Mouse (Mus musculus): ENCODE data around the gene Fbxo36. TPM values are rescaled to one million over a fixed set of nuclear protein-coding genes. Genes with fewer than 3 reads are reported as not detected.

The Fbxo36 gene
- polyA plus RNA-seq, 1 experiment from 2014 or later = 8.3 TPM

GRCm38 (mm10) chr1:84904467-84904866 is 64.8 kb downstream of the Fbxo36 start:
- WGBS = 38% methylated on average over 2 of the region's 2 CpGs

DNA sequence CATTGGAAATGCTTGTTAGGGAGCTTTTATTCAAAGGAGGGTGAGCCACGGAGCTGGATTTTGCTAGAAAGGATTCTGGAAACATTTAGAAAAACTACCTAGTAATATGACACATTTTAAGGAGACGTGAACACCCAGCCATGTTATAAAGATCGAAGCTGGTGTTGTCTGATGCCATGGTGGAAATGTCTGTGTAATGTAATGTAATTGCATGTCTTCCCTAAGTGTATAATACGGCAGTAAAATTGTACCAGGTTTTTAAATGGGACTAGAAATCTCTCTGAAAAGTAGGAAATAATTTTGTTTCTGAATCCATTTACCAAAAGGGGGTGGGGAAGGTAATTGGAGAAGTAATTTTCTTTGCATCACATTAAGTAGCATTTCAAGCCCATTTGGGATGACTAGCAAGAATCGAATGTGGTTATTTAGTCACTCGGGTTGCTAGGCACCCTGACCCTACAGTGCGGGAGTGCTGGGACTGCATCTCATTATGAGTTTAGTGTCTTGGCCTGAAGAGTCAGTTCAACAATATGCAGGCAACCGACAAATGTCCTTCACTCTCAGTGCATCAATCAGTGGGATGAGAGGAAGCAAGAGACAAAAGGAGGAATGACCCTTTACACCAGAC is 70.7 kb downstream of the Fbxo36 start:
- Histone ChIP-seq H3K9ac (no peak overlapping the region), H3K4me3 (no peak overlapping the region), H3K36me3 (no peaks in the 10 kb centered on the region), H3K4me1 (no peaks in the 10 kb centered on the region), H3K9me3 (no peaks in the 10 kb centered on the region), H3K27me3 (no peaks in the 10 kb centered on the region), H3K4me2 (replicated peaks) (no peak overlapping the region), H3K27ac (no peak overlapping the region)
- ATAC-seq (ENCODE audit: low FRiP score, low read depth) = no peak
- WGBS = 69% methylated on average over 8 of the region's 8 CpGs

More at GRCm38 (mm10) chr1:84904467-84904866, 64.8 kb downstream of the Fbxo36 start:
- Histone ChIP-seq H3K27ac (no peak overlapping the region), H3K27me3 (no peaks in the 10 kb centered on the region), H3K4me2 (replicated peaks) (no peak overlapping the region), H3K4me3 (no peak overlapping the region), H3K9me3 (no peaks in the 10 kb centered on the region), H3K9ac (no peak overlapping the region), H3K4me1 (no peaks in the 10 kb centered on the region), H3K36me3 (no peaks in the 10 kb centered on the region)
- ATAC-seq (ENCODE audit: low FRiP score, low read depth) = no peak

DNA sequence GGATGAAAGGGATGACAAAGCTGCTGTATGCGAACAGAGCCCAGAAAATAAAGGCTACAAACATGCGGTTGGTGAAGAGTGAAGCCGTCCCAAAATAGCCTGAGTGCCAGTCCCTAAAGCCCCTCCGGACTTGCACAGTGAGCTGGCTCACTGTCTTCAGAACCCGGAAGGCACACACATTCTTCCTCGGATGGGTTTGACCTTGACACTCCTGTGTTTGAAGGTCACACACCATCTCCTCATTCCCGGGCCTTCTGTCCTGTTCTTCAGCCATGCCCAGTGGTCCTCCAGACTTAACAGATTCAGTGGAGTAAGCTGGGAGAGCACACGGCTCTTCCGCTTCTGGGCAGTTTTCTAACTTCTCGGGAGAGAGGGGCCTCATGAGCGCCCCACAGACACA is 72.9 kb downstream of the Fbxo36 start:
- WGBS = 91% methylated on average over 11 of the region's 11 CpGs
- H3K4me2 ChIP-seq (replicated peaks) = no peak overlapping the region
- ATAC-seq (ENCODE audit: low FRiP score, low read depth) = no peak
- no peak overlapping the region for H3K9ac ChIP-seq
- no peaks in the 10 kb centered on the region for H3K36me3 ChIP-seq
- no peaks in the 10 kb centered on the region for H3K9me3 ChIP-seq
- no peaks in the 10 kb centered on the region for H3K27me3 ChIP-seq
- H3K4me1 ChIP-seq = no peaks in the 10 kb centered on the region
- H3K27ac ChIP-seq = no peak overlapping the region
- H3K4me3 ChIP-seq = no peak overlapping the region

DNA sequence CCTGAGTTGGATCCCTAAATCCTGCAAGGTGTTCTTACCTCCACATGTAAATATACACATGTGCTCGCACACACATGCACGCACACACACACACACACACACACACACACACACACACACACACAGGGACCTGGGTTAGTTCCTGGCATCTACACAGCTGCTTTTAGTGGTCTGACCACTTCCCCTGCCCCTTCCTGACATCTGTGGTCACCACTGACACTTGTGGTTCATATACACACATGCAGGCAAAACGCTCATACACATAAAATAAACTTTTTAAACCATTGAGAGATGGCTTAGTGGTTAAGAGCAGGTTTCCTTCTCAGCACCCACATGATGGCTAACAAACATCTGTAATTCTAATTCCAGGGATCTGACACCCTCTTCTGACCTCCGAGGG is 75.4 kb downstream of the Fbxo36 start:
- no peaks in the 10 kb centered on the region for H3K36me3 ChIP-seq
- 82% methylated on average over 4 of the region's 4 CpGs for WGBS
- H3K27me3 ChIP-seq = no peaks in the 10 kb centered on the region
- H3K4me1 ChIP-seq = no peaks in the 10 kb centered on the region
- H3K4me2 ChIP-seq (replicated peaks) = no peak overlapping the region
- no peak overlapping the region for H3K4me3 ChIP-seq
- no peak overlapping the region for H3K27ac ChIP-seq
- no peak overlapping the region for H3K9ac ChIP-seq
- H3K9me3 ChIP-seq = no peaks in the 10 kb centered on the region
- ATAC-seq (ENCODE audit: low FRiP score, low read depth) = no peak

DNA sequence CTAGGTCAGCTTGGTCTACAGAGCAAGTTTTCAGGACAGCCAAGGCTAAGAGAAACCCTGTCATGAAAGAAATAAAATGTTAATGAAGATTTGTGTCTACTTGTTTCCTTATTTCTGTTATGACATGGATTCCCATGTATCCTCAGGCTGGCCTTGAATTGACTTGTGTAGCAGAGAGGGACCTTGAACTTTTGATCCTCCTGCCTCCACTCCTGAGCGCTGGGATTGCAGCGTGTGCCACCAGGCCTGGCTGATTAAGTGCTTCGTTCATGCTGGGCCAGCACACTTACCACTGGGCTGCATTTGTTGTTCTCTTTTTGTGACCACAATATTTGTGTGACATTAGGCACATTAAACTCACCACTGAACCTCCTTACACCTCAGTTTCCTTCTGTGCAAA is 79.2 kb downstream of the Fbxo36 start:
- H3K27ac ChIP-seq = no peak overlapping the region
- H3K4me2 ChIP-seq (replicated peaks) = no peak overlapping the region
- H3K4me3 ChIP-seq = no peak overlapping the region
- no peaks in the 10 kb centered on the region for H3K27me3 ChIP-seq
- H3K9me3 ChIP-seq = no peaks in the 10 kb centered on the region
- WGBS = 89% methylated on average over 3 of the region's 3 CpGs
- ATAC-seq (ENCODE audit: low FRiP score, low read depth) = no peak
- no peak overlapping the region for H3K9ac ChIP-seq
- no peaks in the 10 kb centered on the region for H3K4me1 ChIP-seq
- H3K36me3 ChIP-seq = no peaks in the 10 kb centered on the region

GRCm38 (mm10) chr1:84923432-84923831 is 83.8 kb downstream of the Fbxo36 start:
- no peak overlapping the region for H3K27ac ChIP-seq
- 80% methylated on average over 2 of the region's 2 CpGs for WGBS
- no peak overlapping the region for H3K4me2 ChIP-seq (replicated peaks)
- H3K4me3 ChIP-seq = no peak overlapping the region
- H3K9ac ChIP-seq = no peak overlapping the region
- no peaks in the 10 kb centered on the region for H3K9me3 ChIP-seq
- ATAC-seq (ENCODE audit: low FRiP score, low read depth) = no peak
- H3K27me3 ChIP-seq = no peaks in the 10 kb centered on the region
- H3K4me1 ChIP-seq = no peaks in the 10 kb centered on the region
- no peaks in the 10 kb centered on the region for H3K36me3 ChIP-seq

- Histone ChIP-seq H3K27me3 (no peaks in the 10 kb centered on the region), H3K36me3 (no peaks in the 10 kb centered on the region), H3K9me3 (no peaks in the 10 kb centered on the region), H3K4me1 (no peaks in the 10 kb centered on the region), H3K4me2 (replicated peaks) (no peak overlapping the region), H3K4me3 (no peak overlapping the region), H3K27ac (no peak overlapping the region), H3K9ac (no peak overlapping the region)
- 75% methylated on average over 6 of the region's 6 CpGs for WGBS
- ATAC-seq (ENCODE audit: low FRiP score, low read depth) = no peak
Measured at GRCm38 (mm10) chr1:84924134-84924533, 84.5 kb downstream of the Fbxo36 start.

DNA sequence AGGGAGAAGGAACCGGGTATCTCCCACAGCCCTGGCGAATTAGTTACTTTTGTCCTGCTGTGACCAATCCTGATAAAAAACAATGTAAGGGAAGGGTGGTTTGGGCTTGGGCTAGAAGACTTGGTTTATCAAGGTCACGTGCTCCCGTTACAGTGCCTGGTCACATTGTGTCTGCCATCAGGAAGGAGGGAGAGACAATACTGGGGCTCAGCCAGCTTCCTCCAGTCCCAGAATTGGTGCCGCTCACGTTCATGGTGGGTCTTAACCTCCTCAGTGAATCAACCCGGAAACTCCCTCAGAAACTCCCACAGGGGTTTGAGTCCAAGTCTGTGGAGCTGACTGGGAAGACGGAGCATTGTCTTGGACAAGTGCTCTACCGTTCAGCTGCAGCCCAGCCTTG is 86.0 kb downstream of the Fbxo36 start:
- Histone ChIP-seq H3K27me3 (no peaks in the 10 kb centered on the region), H3K9ac (no peak overlapping the region), H3K4me3 (no peak overlapping the region), H3K4me2 (replicated peaks) (no peak overlapping the region), H3K9me3 (no peaks in the 10 kb centered on the region), H3K36me3 (no peaks in the 10 kb centered on the region), H3K4me1 (no peaks in the 10 kb centered on the region), H3K27ac (no peak overlapping the region)
- WGBS = 85% methylated on average over 9 of the region's 9 CpGs
- ATAC-seq (ENCODE audit: low FRiP score, low read depth) = no peak

DNA sequence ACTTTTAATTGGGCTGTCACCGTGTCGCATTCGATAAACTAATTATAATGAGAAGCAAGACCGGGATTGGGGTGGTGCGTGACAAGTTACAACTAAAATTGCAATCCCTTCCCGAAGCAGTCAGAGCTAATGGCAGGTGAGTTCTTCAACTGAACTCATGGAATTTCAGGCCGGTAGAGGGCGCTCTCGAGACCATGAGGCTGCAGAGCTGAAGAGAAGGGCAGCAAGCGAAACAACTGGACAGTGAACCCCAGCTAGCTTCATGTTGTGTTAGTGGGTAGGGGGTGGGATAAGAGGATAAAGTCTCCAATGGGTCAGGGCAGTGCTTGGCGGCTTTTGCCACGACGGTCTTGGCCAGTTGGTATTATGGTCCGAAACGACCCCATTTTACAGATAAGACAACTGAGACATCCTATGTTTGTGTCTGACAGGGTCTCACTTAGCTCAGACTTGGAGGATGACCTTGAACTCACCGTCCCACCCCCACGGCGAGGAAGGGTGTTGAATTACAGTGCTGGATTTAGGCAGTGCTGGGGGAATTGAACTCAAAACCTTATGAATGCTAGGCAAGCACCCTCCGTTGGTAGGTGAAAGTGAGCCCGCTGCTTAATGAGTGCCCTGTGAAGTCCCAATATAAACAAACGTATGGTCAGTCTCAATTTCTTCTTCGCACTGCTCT is 94.0 kb downstream of the Fbxo36 start:
- Histone ChIP-seq H3K9me3 (no peaks in the 10 kb centered on the region), H3K4me1 (peaks cover 7% of the 10 kb centered on the region; the same call in 1 of the 2 replicates), H3K27ac (no peak overlapping the region), H3K27me3 (peaks cover 42% of the 10 kb centered on the region), H3K4me3 (peak overlapping the region; percentile 57), H3K9ac (0 out of 2 replicates have a peak overlapping the region, but pooled peaks have one; percentile 70), H3K4me2 (replicated peaks) (peak overlapping the region; percentile 96), H3K36me3 (no peaks in the 10 kb centered on the region)
- WGBS = 10% methylated on average over 22 of the region's 22 CpGs
- 0 out of 2 replicates have a peak, but pooled peaks have one; percentile 6 for ATAC-seq (ENCODE audit: low FRiP score, low read depth)

GRCm38 (mm10) chr1:84934151-84934502 is 94.5 kb downstream of the Fbxo36 start:
- under 1% methylated on average over 12 of the region's 12 CpGs for WGBS
- Histone ChIP-seq H3K4me1 (peaks cover 7% of the 10 kb centered on the region; the same call in 1 of the 2 replicates), H3K9ac (peak overlapping the region; percentile 70), H3K27me3 (peaks cover 42% of the 10 kb centered on the region), H3K36me3 (no peaks in the 10 kb centered on the region), H3K4me3 (peak overlapping the region; percentile 57), H3K9me3 (no peaks in the 10 kb centered on the region), H3K27ac (no peak overlapping the region), H3K4me2 (replicated peaks) (peak overlapping the region; percentile 96)
- ATAC-seq (ENCODE audit: low FRiP score, low read depth) = peak; percentile 30; the same call in 1 of the 2 replicates

- WGBS = under 1% methylated on average over 59 of the region's 59 CpGs
- ATAC-seq (ENCODE audit: low FRiP score, low read depth) = peak; percentile 77
Measured at GRCm38 (mm10) chr1:84934503-84935333, 95.1 kb downstream of the Fbxo36 start, which contains the start of gene Slc16a14. Slc16a14 (minus strand) TSS chr1:84935134.

DNA sequence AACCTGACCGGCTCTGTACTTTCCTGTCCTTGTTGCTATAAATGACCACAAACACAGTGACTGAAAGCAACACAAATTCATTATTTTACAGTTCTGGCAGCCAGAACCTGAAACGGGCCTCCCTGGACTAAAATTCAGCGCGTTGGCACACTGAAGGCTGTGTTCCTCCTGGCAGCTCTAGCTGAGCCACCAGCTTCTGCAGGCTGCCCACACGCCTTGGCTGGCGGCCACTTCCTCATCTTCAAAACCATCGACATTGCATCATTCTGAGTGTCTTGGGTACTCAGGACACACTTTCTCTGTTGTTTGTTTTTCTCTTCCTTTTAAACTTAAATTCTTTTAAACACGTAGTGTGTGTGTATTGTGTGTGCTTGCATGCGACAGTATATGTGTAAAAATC is 96.0 kb downstream of the Fbxo36 start:
- Histone ChIP-seq H3K27me3 (peaks cover 42% of the 10 kb centered on the region), H3K36me3 (no peaks in the 10 kb centered on the region), H3K4me1 (peaks cover 7% of the 10 kb centered on the region; the same call in 1 of the 2 replicates), H3K9me3 (no peaks in the 10 kb centered on the region), H3K4me3 (no peak overlapping the region), H3K9ac (no peak overlapping the region), H3K27ac (no peak overlapping the region), H3K4me2 (replicated peaks) (no peak overlapping the region)
- 71% methylated on average over 9 of the region's 9 CpGs for WGBS
- no peak for ATAC-seq (ENCODE audit: low FRiP score, low read depth)

More at GRCm38 (mm10) chr1:84934503-84935333, 95.1 kb downstream of the Fbxo36 start, which contains the start of gene Slc16a14:
- Histone ChIP-seq H3K36me3 (no peaks in the 10 kb centered on the region), H3K9me3 (no peaks in the 10 kb centered on the region), H3K27me3 (peaks cover 42% of the 10 kb centered on the region), H3K4me2 (replicated peaks) (peak within 1 kb of the TSS; percentile 96), H3K9ac (peak within 1 kb of the TSS; percentile 70), H3K4me1 (peaks cover 7% of the 10 kb centered on the region; the same call in 1 of the 2 replicates), H3K4me3 (peak within 1 kb of the TSS; percentile 57), H3K27ac (no peak within 1 kb of the TSS)
